Mouse (Mus musculus) heart, adult 2 months (tissue): ENCODE data around the gene Gfod1.

Experiments
- CTCF ChIP-seq: fragments of 200-600 bp; IDR thresholded peaks from 2 replicates; pipeline ENCODE4 v1.8.1; 2022; ENCODE audit warnings: antibody characterized with exemption, mild to moderate bottlenecking, moderate library complexity
- EP300 ChIP-seq: fragments of 200-500 bp; IDR thresholded peaks from 2 replicates; pipeline ENCODE4 v1.6.1; 2011; ENCODE audit warnings: low read depth, low read length, control low read depth; ENCODE audit not compliant: insufficient read depth
- POLR2A ChIP-seq: fragments of 200-500 bp; IDR thresholded peaks from 2 replicates; pipeline ENCODE4 v1.6.1; 2011; ENCODE audit warnings: mild to moderate bottlenecking, low read depth, low read length, control low read depth; ENCODE audit not compliant: insufficient read depth

GRCm38 (mm10) chr13:43203641-43204040 lies 100.3 kb downstream of the Gfod1 start:
- TF ChIP-seq POLR2A, result no peak
- TF ChIP-seq CTCF, result no peak
- no peak for TF ChIP-seq EP300
